Comparison of ENCODE assay signal across 21 mouse cellular contexts in genomic region chr9:26860751-26861150, GRCm38 (mm10). TPM values are rescaled to one million over a fixed set of nuclear protein-coding genes. Genes with fewer than 3 reads are reported as not detected.
DNase-seq lines count a peak whose midpoint lies in the region; ATAC-seq lines count a peak whose summit lies in the region.
"Had no signal": no experiment of that assay in that cellular context is flagged by ENCODE, and none has a peak within 500 bp of the region (broad histone marks: within the 10 kb centered on the region; RNA-seq: fewer than 3 reads in every experiment).

Gene Glb1l3, minus strand, starts transcription at chr9:26860890.

- H3K4me2 ChIP-seq in heart, embryonic 11.5 days = no peak within 1 kb of the TSS
- H3K4me2 ChIP-seq: embryonic facial prominence, embryonic 15.5 days; forebrain, embryonic 13.5 days; intestine, embryonic 15.5 days; liver, embryonic 11.5 days had no signal

- intact Hi-C loops in heart, postnatal 36 days (cut with DNase I) = no loop called here

- no peaks in the 10 kb centered on the region for H3K9me3 ChIP-seq in heart, embryonic 11.5 days (replicated peaks; ENCODE audit: control insufficient read depth, low read length)
- H3K9me3 ChIP-seq: embryonic facial prominence, embryonic 15.5 days; forebrain, embryonic 13.5 days; intestine, embryonic 15.5 days had no signal

- no peaks in the 10 kb centered on the region for H3K27me3 ChIP-seq in heart, embryonic 11.5 days (ENCODE audit: control insufficient read depth, insufficient read depth, low read length)
- H3K27me3 ChIP-seq: embryonic facial prominence, embryonic 15.5 days; forebrain, embryonic 13.5 days; intestine, embryonic 15.5 days had no signal

- H3K4me1 ChIP-seq in heart, embryonic 11.5 days (ENCODE audit: control insufficient read depth, insufficient read depth, low read length) = no peaks in the 10 kb centered on the region
- H3K4me1 ChIP-seq: embryonic facial prominence, embryonic 15.5 days; forebrain, embryonic 13.5 days; intestine, embryonic 15.5 days had no signal

- peak; percentile 4 to 38 for DNase-seq in heart, adult 18-20 months
- DNase-seq in adrenal gland, adult 8-10 months = peak; percentile 36
- DNase-seq in heart, postnatal 36 days = peak; percentile 1 to 7
- peak; percentile 77 for DNase-seq in lung, postnatal 25 days (ENCODE audit: low spot score)
- no peak for DNase-seq in layer of hippocampus, adult 9-10 months (ENCODE audit: low spot score)
- DNase-seq in right cerebral cortex, postnatal 10 days (ENCODE audit: low spot score in 2 of 2) = no peak
- DNase-seq: cerebellum, adult 9-10 months; kidney, postnatal 10 days; right cerebral cortex, postnatal 4 days had no signal

- no peak for ATAC-seq in heart, embryonic 11.5 days (replicated peaks; ENCODE audit: insufficient number of reproducible peaks, low FRiP score, low TSS enrichment)
- no peak for ATAC-seq in inflammation-experienced regulatory T-cells, adult 6 months
- ATAC-seq: forebrain, embryonic 13.5 days; intestine, embryonic 15.5 days; midbrain, embryonic 16.5 days had no signal

- no peaks in the 10 kb centered on the region for H3K36me3 ChIP-seq in heart, embryonic 11.5 days (ENCODE audit: control insufficient read depth, insufficient read depth, low read length)
- H3K36me3 ChIP-seq: embryonic facial prominence, embryonic 15.5 days; intestine, embryonic 15.5 days had no signal

- H3K4me3 ChIP-seq in heart, embryonic 11.5 days (ENCODE audit: low read depth, low read length) = no peak within 1 kb of the TSS
- H3K4me3 ChIP-seq: embryonic facial prominence, embryonic 15.5 days; forebrain, embryonic 13.5 days; intestine, embryonic 15.5 days had no signal

- no peak within 1 kb of the TSS for H3K9ac ChIP-seq in heart, embryonic 11.5 days (ENCODE audit: low read depth, low read length)
- H3K9ac ChIP-seq: embryonic facial prominence, embryonic 15.5 days; forebrain, embryonic 13.5 days; intestine, embryonic 15.5 days had no signal

- WGBS in heart, embryonic 11.5 days (ENCODE audit: insufficient replicate concordance) = 60% methylated on average over 5 of the region's 5 CpGs

- no peak within 1 kb of the TSS for H3K27ac ChIP-seq in heart, embryonic 11.5 days (ENCODE audit: low read depth, low read length)
- H3K27ac ChIP-seq: embryonic facial prominence, embryonic 15.5 days; forebrain, embryonic 13.5 days; intestine, embryonic 15.5 days had no signal

RNA-seq across cellular contexts. Expression of gene Glb1l3, which starts in this region (rescaled TPM):
- total RNA-seq in heart, adult 18-20 months (2021) = not detected
- not detected in 2 replicates for polyA plus RNA-seq in heart, embryonic 11.5 days (2014; fragmentation: Nextera tagmentation; extraction: Ambion mirVana)
- 1 to 10 TPM; 1.1 to 2.6 (median 1.6) TPM for total RNA-seq in adrenal gland, adult 8-10 months (2022)
- not detected for total RNA-seq in heart, postnatal 36 days (2021)
- polyA plus RNA-seq in inflammation-experienced regulatory T-cells, adult 6 months (2017; shearing (Covaris generic)) = not detected
- total RNA-seq: gastrocnemius, postnatal 4 days; layer of hippocampus, postnatal 14 days; left cerebral cortex, postnatal 36 days; megakaryocyte progenitor cell, adult 5-6 weeks had no signal
- polyA plus RNA-seq: embryonic facial prominence, embryonic 15.5 days; forebrain, embryonic 13.5 days; hindbrain, embryonic 11.5 days; intestine, embryonic 15.5 days; liver, embryonic 11.5 days; midbrain, embryonic 16.5 days had no signal

Comparison
In these comparisons a context has a peak if more than half of its experiments do, and no peak if none do; other contexts are left out.
1. Peak in DNase-seq in heart, adult 18-20 months; RNA of the gene not detected or under 1 TPM.
2. Peak in DNase-seq in heart, postnatal 36 days; RNA of the gene not detected or under 1 TPM.
3. DNase-seq: peak in adrenal gland, adult 8-10 months (single experiment) and lung, postnatal 25 days (single experiment); none in layer of hippocampus, adult 9-10 months (single experiment) and right cerebral cortex, postnatal 10 days (0 of 2).